Mouse (Mus musculus): ENCODE measurements around the gene Ppp1r9b. TPM values are rescaled to one million over a fixed set of nuclear protein-coding genes. Genes with fewer than 3 reads are reported as not detected.
A peak's percentile ranks its signal among the peaks of the same experiment; 100 is the strongest.

Ppp1r9b gene
- polyA plus RNA-seq, 1 experiment: 61.7 TPM

DNA sequence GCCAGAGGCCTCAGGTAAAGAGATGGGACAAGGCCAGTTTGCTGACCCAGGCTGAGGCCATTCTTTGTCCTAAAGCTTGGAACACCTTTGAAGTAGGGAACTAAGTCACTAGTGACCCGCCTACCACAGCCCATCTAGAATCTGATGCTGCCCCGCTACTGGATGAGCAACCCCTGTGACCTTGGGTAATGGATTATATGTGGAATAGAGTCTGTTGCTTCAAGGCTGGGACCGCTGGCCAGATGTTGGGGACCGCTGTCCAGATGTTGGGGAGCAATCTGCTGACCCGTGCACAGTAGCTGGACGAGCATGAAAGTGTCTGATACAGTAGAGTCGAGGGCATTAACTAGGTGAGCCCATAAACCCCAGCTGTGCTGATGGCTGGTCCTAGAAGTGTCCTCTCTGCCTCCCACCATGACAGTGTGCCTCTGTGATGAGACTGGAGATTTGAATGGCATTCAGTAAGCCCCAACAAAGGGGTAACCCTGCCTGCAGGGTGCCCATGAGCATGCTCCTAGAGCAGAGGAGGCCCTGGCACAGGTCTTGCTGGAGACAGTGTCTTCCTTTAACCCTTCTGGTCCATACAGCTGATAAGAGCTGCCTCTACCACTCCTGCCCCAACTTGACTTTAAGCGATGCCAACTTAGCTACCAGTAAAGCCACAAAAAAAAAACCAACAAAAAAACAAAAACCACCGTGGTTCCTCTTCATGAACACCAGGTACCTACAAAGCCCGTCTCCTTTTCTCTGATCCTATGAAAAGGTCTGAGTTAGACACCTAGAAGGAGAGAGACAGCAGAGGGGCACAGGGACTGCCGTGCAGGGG is 4.3 kb downstream of the Ppp1r9b start:
- H3K4me3 ChIP-seq (ENCODE audit: insufficient read depth, low read length): peak overlapping the region; percentile 67; the same call in 1 of the 2 replicates
- H3K27ac ChIP-seq (ENCODE audit: insufficient read depth, low read length): no peak overlapping the region
- H3K4me1 ChIP-seq (ENCODE audit: control insufficient read depth, insufficient read depth, low read length): peaks cover 7% of the 10 kb centered on the region
- no peak for TF ChIP-seq POLR2A (IDR thresholded peaks at IDR 0.05; ENCODE audit: low read depth, low read length)
- TF ChIP-seq CTCF (IDR thresholded peaks at IDR 0.05; ENCODE audit: borderline replicate concordance, insufficient read depth, low read length): no peak

DNA sequence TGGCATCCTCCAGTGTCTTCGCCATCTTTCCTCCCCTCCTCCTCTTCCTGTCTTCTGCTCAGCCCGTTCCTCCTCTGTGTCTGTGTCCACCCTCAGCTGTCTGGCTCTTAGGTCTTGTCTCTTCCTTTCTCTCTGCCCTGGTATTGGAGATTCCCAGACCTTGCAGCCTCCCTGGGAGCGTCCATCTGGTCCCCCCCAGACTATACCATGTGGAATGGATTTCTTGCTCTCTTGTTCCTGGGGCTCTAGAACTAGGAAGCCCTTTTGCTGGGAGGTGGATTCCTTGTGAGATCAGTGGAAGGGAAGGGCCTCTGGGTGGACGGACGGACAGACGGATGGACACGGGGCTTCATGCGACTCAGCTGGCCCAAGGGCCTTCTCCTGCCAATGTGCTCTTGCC is 5.3 kb downstream of the Ppp1r9b start:
- Histone ChIP-seq H3K4me3 (ENCODE audit: insufficient read depth, low read length) (no peak overlapping the region), H3K27ac (ENCODE audit: insufficient read depth, low read length) (no peak overlapping the region), H3K4me1 (ENCODE audit: control insufficient read depth, insufficient read depth, low read length) (peaks cover 7% of the 10 kb centered on the region)
- TF ChIP-seq CTCF (IDR thresholded peaks at IDR 0.05; ENCODE audit: borderline replicate concordance, insufficient read depth, low read length): no peak
- TF ChIP-seq POLR2A (IDR thresholded peaks at IDR 0.05; ENCODE audit: low read depth, low read length): no peak

DNA sequence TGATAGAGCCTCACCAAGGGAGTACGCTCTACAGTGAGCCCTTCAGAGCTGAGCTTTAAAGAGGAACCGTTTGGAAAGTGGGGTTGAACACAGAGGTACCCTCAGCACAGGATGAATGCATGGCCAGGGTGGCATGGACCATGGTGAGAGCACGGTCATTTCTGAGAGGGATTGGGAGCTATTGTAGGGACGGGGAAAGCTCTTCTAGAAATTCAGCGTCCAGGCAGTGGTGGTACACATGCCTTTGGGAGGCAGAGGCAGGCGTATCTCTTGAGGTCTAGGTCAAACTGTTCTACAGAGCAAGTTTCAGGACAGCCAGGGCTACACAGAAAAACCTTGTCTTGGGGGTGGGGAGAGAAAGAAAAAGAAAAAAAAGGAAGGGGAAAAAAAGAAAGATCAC is 6.1 kb downstream of the Ppp1r9b start:
- TF ChIP-seq CTCF (IDR thresholded peaks at IDR 0.05; ENCODE audit: borderline replicate concordance, insufficient read depth, low read length) (no peak), POLR2A (IDR thresholded peaks at IDR 0.05; ENCODE audit: low read depth, low read length) (no peak)
- no peak overlapping the region for H3K4me3 ChIP-seq (ENCODE audit: insufficient read depth, low read length)
- H3K27ac ChIP-seq (ENCODE audit: insufficient read depth, low read length): no peak overlapping the region
- peaks cover 7% of the 10 kb centered on the region for H3K4me1 ChIP-seq (ENCODE audit: control insufficient read depth, insufficient read depth, low read length)

DNA sequence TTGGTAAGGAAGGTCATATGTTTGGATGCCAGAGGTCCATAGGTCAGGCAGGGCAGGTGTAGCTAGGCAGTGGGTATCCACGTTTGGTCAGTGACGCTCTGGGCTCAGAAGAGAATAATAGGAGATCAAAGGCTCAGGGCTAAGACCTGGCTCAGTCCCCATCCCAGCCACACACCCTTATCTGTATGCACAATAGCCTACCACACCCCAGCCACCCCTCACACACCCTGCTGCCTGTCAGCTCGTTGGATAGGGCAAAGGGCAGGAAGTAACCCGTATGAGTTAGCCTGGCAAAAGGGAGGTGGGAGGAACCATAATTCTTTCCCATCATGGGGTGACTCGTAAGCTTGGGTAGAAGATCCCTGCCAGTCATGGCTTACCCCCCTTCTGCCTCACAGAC is 6.8 kb downstream of the Ppp1r9b start:
- Histone ChIP-seq H3K27ac (ENCODE audit: insufficient read depth, low read length) (no peak overlapping the region), H3K4me1 (ENCODE audit: control insufficient read depth, insufficient read depth, low read length) (peaks cover 7% of the 10 kb centered on the region)
- no peak for TF ChIP-seq POLR2A (IDR thresholded peaks at IDR 0.05; ENCODE audit: low read depth, low read length)
- no peak for TF ChIP-seq CTCF (IDR thresholded peaks at IDR 0.05; ENCODE audit: borderline replicate concordance, insufficient read depth, low read length)

DNA sequence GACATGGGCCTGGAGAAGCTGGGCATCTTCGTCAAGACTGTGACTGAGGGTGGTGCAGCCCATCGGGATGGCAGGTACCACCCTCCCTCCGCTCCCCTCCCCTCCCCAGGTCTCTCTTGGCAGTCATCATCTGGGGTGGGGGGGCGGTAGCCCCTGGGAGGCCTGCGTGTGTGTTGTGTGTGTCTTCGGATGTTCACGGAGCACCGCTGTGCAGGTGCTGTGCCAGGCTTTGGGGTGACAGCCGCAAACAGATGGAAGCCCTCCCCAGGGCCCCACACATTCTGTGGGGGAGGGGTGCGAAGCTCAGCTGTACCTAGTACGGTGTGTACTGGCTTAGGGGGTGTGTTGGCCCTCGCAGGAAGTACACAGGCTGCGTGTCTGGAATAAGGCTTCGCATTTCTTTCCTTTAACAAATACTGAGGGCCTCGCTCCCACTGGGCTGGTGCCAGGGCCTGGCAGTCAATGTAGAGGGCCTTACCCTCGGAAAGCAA is 7.3 kb downstream of the Ppp1r9b start:
- Histone ChIP-seq H3K4me1 (ENCODE audit: control insufficient read depth, insufficient read depth, low read length) (peaks cover 7% of the 10 kb centered on the region), H3K27ac (ENCODE audit: insufficient read depth, low read length) (no peak overlapping the region), H3K4me3 (ENCODE audit: insufficient read depth, low read length) (no peak overlapping the region)
- TF ChIP-seq POLR2A (IDR thresholded peaks at IDR 0.05; ENCODE audit: low read depth, low read length) (no peak), CTCF (IDR thresholded peaks at IDR 0.05; ENCODE audit: borderline replicate concordance, insufficient read depth, low read length) (no peak)

More for the DNA sequence above, 6.8 kb downstream of the Ppp1r9b start:
- no peak overlapping the region for H3K4me3 ChIP-seq (ENCODE audit: insufficient read depth, low read length)

DNA sequence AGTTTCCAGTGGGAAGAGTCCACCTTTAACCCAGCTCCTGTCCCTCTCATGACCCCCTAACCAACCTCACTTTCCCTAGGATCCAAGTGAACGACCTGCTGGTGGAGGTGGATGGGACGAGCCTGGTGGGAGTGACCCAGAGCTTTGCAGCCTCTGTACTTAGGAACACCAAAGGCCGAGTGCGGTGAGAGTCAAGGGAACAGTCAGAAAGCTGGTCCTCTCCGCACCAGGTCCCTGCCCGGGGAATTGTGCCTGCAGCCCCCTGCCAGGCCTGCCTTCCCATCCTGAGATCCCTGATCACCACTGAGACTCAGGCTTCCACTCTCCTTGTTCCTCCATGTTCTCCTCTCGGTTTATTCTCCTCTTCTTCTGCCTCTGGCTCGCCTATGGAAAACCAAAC is 9.3 kb downstream of the Ppp1r9b start:
- Histone ChIP-seq H3K27ac (ENCODE audit: insufficient read depth, low read length) (no peak overlapping the region), H3K4me3 (ENCODE audit: insufficient read depth, low read length) (no peak overlapping the region), H3K4me1 (ENCODE audit: control insufficient read depth, insufficient read depth, low read length) (0 out of 2 replicates have a peak, but pooled peaks cover 2% of the 10 kb centered on the region)
- TF ChIP-seq POLR2A (IDR thresholded peaks at IDR 0.05; ENCODE audit: low read depth, low read length) (no peak), CTCF (IDR thresholded peaks at IDR 0.05; ENCODE audit: borderline replicate concordance, insufficient read depth, low read length) (no peak)

DNA sequence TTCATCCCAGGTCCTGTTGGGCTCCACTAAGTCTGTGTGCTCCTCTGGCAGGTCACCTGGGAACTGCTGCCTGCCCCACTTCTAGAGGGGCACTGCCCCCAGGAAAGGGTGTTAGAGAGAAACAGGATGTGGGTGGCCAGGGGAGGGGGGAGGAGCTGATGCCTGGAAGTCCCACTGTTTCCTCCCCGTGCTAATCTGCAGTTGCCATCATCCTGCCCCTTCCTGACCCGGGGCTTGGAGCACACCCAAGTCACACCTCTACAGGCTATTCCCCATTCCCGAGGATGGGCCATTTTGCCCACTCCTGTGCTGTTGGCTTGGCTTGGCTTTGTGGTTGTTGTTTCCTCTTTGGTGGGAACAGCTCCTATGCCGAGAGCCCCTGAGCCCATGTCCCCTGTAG is 9.7 kb downstream of the Ppp1r9b start:
- Histone ChIP-seq H3K4me3 (ENCODE audit: insufficient read depth, low read length) (no peak overlapping the region), H3K27ac (ENCODE audit: insufficient read depth, low read length) (no peak overlapping the region), H3K4me1 (ENCODE audit: control insufficient read depth, insufficient read depth, low read length) (no peaks in the 10 kb centered on the region)
- TF ChIP-seq POLR2A (IDR thresholded peaks at IDR 0.05; ENCODE audit: low read depth, low read length) (no peak), CTCF (IDR thresholded peaks at IDR 0.05; ENCODE audit: borderline replicate concordance, insufficient read depth, low read length) (no peak)

DNA sequence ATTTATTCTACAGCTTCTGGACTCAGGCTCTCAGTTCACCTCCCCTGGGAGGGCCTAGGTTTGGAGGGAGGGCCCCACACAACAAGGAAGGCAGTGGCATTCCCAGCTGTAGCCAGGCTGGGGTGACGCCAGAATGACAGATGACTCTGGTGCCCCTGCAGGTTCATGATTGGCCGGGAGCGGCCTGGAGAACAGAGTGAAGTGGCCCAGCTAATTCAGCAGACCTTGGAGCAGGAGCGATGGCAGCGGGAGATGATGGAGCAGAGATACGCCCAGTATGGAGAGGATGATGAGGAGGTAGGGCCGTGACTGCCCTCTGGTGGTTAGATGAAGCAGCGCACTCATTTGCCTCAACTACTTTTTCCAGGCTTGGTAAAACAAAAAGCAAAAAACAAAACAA is 10.2 kb downstream of the Ppp1r9b start:
- TF ChIP-seq CTCF (IDR thresholded peaks at IDR 0.05; ENCODE audit: borderline replicate concordance, insufficient read depth, low read length) (peak; percentile 94), POLR2A (IDR thresholded peaks at IDR 0.05; ENCODE audit: low read depth, low read length) (no peak)
- no peak overlapping the region for H3K27ac ChIP-seq (ENCODE audit: insufficient read depth, low read length)
- no peaks in the 10 kb centered on the region for H3K4me1 ChIP-seq (ENCODE audit: control insufficient read depth, insufficient read depth, low read length)
- H3K4me3 ChIP-seq (ENCODE audit: insufficient read depth, low read length): no peak overlapping the region

DNA sequence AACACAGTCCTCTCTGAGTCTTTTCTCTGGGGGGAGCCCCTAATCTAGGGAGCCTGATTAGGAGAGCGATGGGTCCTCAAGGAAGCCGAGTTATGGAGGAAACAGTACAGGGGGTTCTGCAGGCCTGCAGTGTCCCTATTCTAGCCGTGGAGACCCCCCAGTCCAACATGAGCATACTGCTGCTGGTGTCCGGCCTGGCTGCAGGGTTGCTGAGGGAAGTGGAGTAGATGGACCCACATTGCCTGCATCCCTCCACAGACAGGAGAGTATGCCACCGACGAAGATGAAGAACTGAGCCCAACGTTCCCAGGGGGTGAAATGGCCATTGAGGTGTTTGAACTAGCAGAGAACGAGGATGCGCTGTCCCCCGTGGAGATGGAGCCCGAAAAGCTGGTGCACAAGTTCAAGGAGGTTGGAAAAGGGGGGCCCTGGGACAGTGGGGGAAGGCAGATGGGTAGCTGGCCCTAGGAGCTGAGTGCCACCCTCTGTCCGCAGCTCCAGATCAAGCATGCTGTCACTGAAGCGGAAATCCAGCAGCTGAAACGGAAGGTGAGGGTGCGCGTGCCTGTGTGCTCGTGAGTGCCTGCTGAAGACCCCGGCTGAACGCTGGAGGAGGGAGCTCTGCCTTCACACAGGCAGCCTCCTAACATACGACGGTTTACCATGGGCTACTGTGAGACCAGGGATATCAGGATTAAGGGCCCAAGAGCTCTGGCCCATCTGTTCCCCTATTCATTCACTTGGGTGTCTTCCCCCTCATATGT is 10.9 kb downstream of the Ppp1r9b start:
- H3K4me1 ChIP-seq (ENCODE audit: control insufficient read depth, insufficient read depth, low read length): no peaks in the 10 kb centered on the region
- H3K4me3 ChIP-seq (ENCODE audit: insufficient read depth, low read length): no peak overlapping the region
- TF ChIP-seq CTCF (IDR thresholded peaks at IDR 0.05; ENCODE audit: borderline replicate concordance, insufficient read depth, low read length) (no peak), POLR2A (IDR thresholded peaks at IDR 0.05; ENCODE audit: low read depth, low read length) (no peak)
- no peak overlapping the region for H3K27ac ChIP-seq (ENCODE audit: insufficient read depth, low read length)

DNA sequence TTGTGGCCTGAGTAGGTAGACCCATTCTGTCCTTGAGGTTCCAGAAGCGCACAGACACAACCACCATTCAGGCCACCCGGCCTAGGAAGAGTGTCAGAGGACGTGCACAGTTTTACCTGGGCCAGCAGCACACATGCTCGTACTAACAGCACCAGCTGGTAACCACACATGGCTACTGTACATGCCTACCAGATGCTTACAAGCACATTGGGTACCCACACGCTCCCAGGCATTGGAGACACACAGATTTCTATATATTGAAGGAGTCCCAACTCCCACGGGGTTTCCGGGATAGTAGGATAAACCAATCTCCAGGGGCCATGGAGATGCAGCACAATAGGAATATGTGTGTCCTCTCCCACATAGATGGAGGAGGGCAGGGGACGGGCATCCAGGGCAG is 11.9 kb downstream of the Ppp1r9b start:
- TF ChIP-seq POLR2A (IDR thresholded peaks at IDR 0.05; ENCODE audit: low read depth, low read length): no peak
- TF ChIP-seq CTCF (IDR thresholded peaks at IDR 0.05; ENCODE audit: borderline replicate concordance, insufficient read depth, low read length): no peak
- H3K4me1 ChIP-seq (ENCODE audit: control insufficient read depth, insufficient read depth, low read length): no peaks in the 10 kb centered on the region
- H3K27ac ChIP-seq (ENCODE audit: insufficient read depth, low read length): no peak overlapping the region
- H3K4me3 ChIP-seq (ENCODE audit: insufficient read depth, low read length): no peak overlapping the region

Measured in embryonic fibroblast, embryonic 13.5 days (primary cell).